Mouse (Mus musculus) testis, adult 2 months (tissue): ENCODE data around the gene Nr5a1.

Experiments
- CTCF ChIP-seq: fragments of 200-500 bp; IDR thresholded peaks from 2 replicates; pipeline ENCODE4 v1.5.1; 2012; ENCODE audit warnings: low read depth, mild to moderate bottlenecking, inconsistent platforms, low read length, moderate library complexity; ENCODE audit not compliant: control insufficient read depth, insufficient read depth, insufficient replicate concordance
- POLR2A ChIP-seq: fragments of 200-500 bp; IDR thresholded peaks from 2 replicates; pipeline ENCODE4 v1.6.1; 2012; ENCODE audit warnings: low read depth, mild to moderate bottlenecking, inconsistent platforms, low read length, moderate library complexity; ENCODE audit not compliant: control insufficient read depth

DNA sequence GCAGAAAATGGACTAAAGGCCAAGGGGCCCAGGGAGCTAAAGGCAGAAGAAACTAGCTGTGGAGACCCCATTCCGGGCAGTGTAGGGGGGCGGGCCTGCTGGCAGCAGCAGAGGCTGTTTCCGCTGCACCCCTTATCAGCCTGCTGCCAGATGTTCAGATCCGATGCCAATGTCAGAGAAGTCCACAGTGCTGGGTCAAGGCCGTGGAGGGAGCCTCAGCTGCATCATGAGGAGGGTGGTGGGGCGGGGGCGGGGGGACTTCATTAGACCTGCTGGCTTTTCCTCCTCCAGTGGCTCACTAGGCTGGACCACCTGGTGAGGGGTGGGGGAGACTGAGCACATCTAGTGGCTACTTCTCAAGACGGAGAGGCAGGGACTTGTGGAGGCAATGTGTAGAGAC, 4.3 kb upstream of the Nr5a1 start:
- no peak for TF ChIP-seq POLR2A
- no peak for TF ChIP-seq CTCF
